Mouse (Mus musculus) forebrain, postnatal 0 days (tissue): ENCODE measurements around the gene Ryr2. TPM values are rescaled to one million over a fixed set of nuclear protein-coding genes. Genes with fewer than 3 reads are reported as not detected.

Source experiments
- ATAC-seq: fragments of 200-750 bp; cut with Nextera tagmentation; 2 replicates; pipeline ENCODE4 v1.8.0; 2017; ENCODE audit warnings: mild to moderate bottlenecking, moderate library complexity
- DNase-seq: peaks from one replicate; pipeline ENCODE4 v3.0.0-alpha.2; 2015
- H3K27ac ChIP-seq: fragments of 300-500 bp; sonication (generic); 2 replicates; pipeline ENCODE4 v1.5.1; 2014; ENCODE audit warnings: low read depth, mild to moderate bottlenecking, antibody characterized with exemption, low read length, moderate library complexity, mixed read lengths
- H3K27me3 ChIP-seq: fragments of 300-500 bp; sonication (generic); 2 replicates; pipeline ENCODE4 v1.6.1; 2014; ENCODE audit warnings: mild to moderate bottlenecking, low read length, mixed read lengths; ENCODE audit not compliant: insufficient read depth
- H3K36me3 ChIP-seq: fragments of 300-500 bp; sonication (generic); 2 replicates; pipeline ENCODE4 v1.6.1; 2014; ENCODE audit warnings: mild to moderate bottlenecking, moderate library complexity; ENCODE audit not compliant: insufficient read depth
- H3K4me1 ChIP-seq: fragments of 300-500 bp; sonication (generic); 2 replicates; pipeline ENCODE4 v1.6.1; 2014; ENCODE audit warnings: antibody characterized with exemption; ENCODE audit not compliant: insufficient read depth
- H3K4me2 ChIP-seq: fragments of 300-500 bp; sonication (generic); 2 replicates; pipeline ENCODE4 v1.6.1; 2014; ENCODE audit warnings: low read depth, mild to moderate bottlenecking, moderate library complexity
- H3K4me3 ChIP-seq: fragments of 300-500 bp; sonication (generic); 2 replicates; pipeline ENCODE4 v1.5.1; 2014; ENCODE audit warnings: low read depth, low read length, mixed read lengths
- H3K9ac ChIP-seq: fragments of 300-500 bp; sonication (generic); 2 replicates; pipeline ENCODE4 v1.6.1; 2014; ENCODE audit warnings: mild to moderate bottlenecking
- H3K9me3 ChIP-seq: fragments of 300-500 bp; sonication (generic); 2 replicates; pipeline ENCODE4 v1.6.1; 2016; ENCODE audit warnings: low read length
- CTCF ChIP-seq: sonication (generic); IDR thresholded peaks from 2 replicates; pipeline ENCODE4 v1.5.1; 2016; ENCODE audit warnings: antibody characterized with exemption, control low read depth, low read depth
- WGBS: fragments of 180-500 bp; shearing (Covaris S2); extraction: QIAGEN DNeasy Blood & Tissue Kit; methylation state at CpG from one replicate; pipeline ENCODE4 v1.1.7; 2014; 5-methylcytosine and 5-hydroxymethylcytosine counted together
- polyA plus RNA-seq: library from polyadenylated mRNA; unstranded; fragments of >200 nt; fragmentation: Nextera tagmentation; extraction: Ambion mirVana; gene quantifications from 2 replicates; pipeline ENCODE4 v1.2.1, GENCODE M21; 2015
- total RNA-seq: library from RNA; depleted of rRNA; stranded (reverse); fragments of >200 nt; gene quantifications from 2 replicates; pipeline ENCODE4 v1.2.3, GENCODE M21; 2014

Gene Ryr2
- total and polyA plus RNA-seq, 2 experiments from 2014 or later: 2.1 to 22.8 TPM

DNA sequence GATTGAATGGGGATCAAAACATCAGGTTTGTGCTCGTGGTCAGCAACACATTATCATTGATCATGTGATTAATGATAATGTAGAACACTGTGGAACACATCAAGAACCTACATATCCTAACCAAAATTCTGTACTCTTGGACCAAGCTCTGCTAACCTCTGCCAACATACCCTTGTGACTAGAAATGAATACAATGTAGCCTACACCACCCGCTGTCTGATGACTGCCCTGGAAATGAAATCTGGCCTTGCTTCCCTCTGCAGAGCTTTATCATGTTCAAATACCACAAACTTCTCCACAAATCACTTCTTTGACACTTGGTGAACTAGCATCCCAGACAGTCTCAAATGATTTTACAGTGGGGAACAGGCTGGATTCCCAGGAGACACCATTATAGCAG lies 128.4 kb downstream of the Ryr2 start:
- 85% methylated on average over 2 of the region's 2 CpGs for WGBS

DNA sequence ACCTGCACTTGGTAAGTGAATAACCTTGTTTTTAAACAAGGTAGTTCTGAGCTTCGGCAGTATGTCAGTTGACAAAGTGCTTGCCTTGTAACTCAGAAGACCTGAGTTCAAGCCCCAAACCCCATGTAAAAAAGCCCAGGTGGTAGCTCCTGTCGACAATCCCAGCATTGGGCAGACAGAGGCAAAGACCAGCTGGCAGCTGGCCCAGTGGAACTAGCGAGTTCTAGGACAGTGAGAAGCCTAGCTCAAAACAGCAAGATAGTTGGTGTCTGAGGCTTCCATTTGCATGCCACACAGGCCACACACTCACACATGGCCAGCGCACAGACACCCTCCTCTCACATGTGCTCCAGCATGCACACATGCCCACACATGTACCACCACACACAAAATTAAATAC lies 129.1 kb downstream of the Ryr2 start:
- TF ChIP-seq CTCF: no peak
- H3K9ac ChIP-seq: no peak overlapping the region
- no peak for ATAC-seq
- H3K27me3 ChIP-seq: no peaks in the 10 kb centered on the region
- no peak for DNase-seq
- no peak overlapping the region for H3K4me3 ChIP-seq
- H3K9me3 ChIP-seq: no peaks in the 10 kb centered on the region
- no peak overlapping the region for H3K4me2 ChIP-seq
- no peaks in the 10 kb centered on the region for H3K4me1 ChIP-seq
- no peaks in the 10 kb centered on the region for H3K36me3 ChIP-seq
- H3K27ac ChIP-seq: no peak overlapping the region
- 81% methylated on average over 4 of the region's 4 CpGs for WGBS

More for the DNA sequence above, 128.4 kb downstream of the Ryr2 start:
- Histone ChIP-seq H3K27ac (no peak overlapping the region), H3K9ac (no peak overlapping the region), H3K36me3 (no peaks in the 10 kb centered on the region), H3K9me3 (no peaks in the 10 kb centered on the region), H3K4me3 (no peak overlapping the region), H3K4me1 (no peaks in the 10 kb centered on the region), H3K4me2 (no peak overlapping the region), H3K27me3 (no peaks in the 10 kb centered on the region)
- ATAC-seq (no peak), DNase-seq (no peak)
- no peak for TF ChIP-seq CTCF

DNA sequence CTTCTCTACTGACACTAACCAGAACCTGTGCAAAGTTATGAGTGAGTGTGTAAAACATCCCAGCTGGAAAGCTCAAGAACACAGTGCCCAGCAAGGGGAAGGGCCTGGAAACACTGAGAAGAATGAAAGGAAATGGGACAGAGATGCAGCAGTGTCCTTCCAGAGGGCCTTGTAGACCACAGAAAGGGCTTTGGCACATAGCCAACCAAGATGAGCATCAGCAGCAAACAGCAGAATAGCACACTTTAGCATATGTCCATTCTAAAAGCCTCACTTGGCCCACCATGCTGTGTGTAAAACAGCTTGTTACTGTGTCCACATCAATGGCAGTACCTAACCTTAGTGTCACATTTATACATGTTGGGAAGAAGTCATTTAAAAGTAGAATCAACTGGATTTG lies 142.4 kb downstream of the Ryr2 start:
- H3K9me3 ChIP-seq: no peaks in the 10 kb centered on the region
- H3K4me1 ChIP-seq: no peaks in the 10 kb centered on the region
- ATAC-seq: no peak
- H3K4me2 ChIP-seq: no peak overlapping the region
- peak; percentile 10 for DNase-seq
- no peak for TF ChIP-seq CTCF
- H3K4me3 ChIP-seq: no peak overlapping the region
- no peak overlapping the region for H3K27ac ChIP-seq
- no peaks in the 10 kb centered on the region for H3K27me3 ChIP-seq
- no peaks in the 10 kb centered on the region for H3K36me3 ChIP-seq
- H3K9ac ChIP-seq: no peak overlapping the region

DNA sequence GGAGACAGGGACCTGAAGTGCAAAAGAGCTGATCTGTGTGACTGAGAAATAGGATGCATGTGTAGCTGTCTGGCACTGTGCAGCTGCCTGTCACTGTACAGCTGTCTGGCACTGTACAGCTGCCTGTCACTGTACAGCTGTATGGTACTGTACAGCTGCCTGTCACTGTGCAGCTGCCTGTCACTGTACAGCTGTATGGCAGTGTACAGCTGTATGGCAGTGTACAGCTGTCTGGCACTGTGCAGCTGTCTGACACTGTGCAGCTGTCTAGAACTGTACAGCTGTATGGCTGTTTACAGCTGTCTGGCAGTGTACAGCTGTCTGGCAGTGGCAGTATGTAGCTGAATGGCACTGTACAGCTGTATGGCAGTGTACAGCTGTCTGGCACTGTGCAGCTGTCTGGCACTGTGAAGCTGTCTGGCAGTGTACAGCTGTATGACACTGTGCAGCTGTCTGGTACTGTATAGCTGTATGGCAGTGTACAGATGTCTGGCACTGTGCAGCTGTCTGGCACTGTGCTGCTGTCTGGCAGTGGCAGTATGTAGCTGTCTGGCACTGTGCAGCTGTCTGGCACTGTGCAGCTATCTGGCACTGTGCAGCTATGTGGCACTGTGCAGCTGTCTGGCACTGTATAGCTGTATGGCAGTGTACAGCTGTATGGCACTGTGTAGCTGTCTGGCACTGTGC lies 147.1 kb downstream of the Ryr2 start:
- no peaks in the 10 kb centered on the region for H3K27me3 ChIP-seq
- H3K36me3 ChIP-seq: no peaks in the 10 kb centered on the region
- H3K4me1 ChIP-seq: no peaks in the 10 kb centered on the region
- DNase-seq (no peak), ATAC-seq (peak; percentile 56)
- H3K4me3 ChIP-seq: no peak overlapping the region
- H3K4me2 ChIP-seq: no peak overlapping the region
- H3K9ac ChIP-seq: no peak overlapping the region
- no peaks in the 10 kb centered on the region for H3K9me3 ChIP-seq
- H3K27ac ChIP-seq: no peak overlapping the region
- no peak for TF ChIP-seq CTCF

DNA sequence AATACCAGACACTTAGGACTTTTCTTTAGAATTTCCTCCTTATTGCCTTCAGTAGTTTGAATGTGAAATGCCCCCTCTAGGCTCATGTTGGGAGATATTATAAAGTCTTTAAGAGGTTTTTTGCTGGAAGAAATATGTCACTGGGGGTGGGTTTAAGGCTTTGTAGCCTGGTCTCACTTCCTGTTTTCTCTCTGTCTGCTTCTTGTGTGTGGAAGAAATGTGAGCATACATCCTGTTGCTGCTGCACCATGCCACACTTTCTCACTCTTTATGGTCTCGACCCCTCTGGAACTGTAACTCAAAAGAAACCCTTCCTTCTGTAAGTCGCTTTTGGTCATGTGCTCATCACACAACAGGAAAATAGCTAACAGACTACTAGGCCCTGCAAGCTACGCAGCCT lies 147.9 kb downstream of the Ryr2 start:
- no peak overlapping the region for H3K4me3 ChIP-seq
- no peaks in the 10 kb centered on the region for H3K9me3 ChIP-seq
- H3K9ac ChIP-seq: no peak overlapping the region
- 82% methylated on average over 3 of the region's 3 CpGs for WGBS
- H3K4me1 ChIP-seq: no peaks in the 10 kb centered on the region
- H3K27ac ChIP-seq: no peak overlapping the region
- no peak for TF ChIP-seq CTCF
- H3K36me3 ChIP-seq: no peaks in the 10 kb centered on the region
- no peaks in the 10 kb centered on the region for H3K27me3 ChIP-seq
- H3K4me2 ChIP-seq: no peak overlapping the region
- no peak for ATAC-seq
- DNase-seq: no peak

DNA sequence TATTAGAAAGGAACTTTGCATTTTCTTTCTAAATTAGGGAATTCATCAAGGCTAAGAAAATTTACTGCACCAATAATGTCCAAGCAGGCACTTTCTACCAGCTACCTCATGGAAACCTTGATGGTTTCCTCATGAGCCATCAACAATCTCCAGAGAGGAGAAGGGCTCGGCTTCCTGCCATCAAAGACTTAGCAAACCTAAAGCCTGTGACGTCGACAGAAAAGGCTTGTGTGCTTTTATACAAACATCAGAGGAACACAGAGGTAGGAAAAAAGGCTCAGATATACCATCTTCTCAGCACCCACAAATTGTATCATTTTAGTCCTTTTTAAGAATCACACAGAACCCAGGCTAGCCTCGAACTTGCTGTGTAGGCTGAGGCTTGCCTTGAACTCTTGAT lies 148.5 kb downstream of the Ryr2 start:
- no peaks in the 10 kb centered on the region for H3K4me1 ChIP-seq
- no peak overlapping the region for H3K4me2 ChIP-seq
- H3K9me3 ChIP-seq: no peaks in the 10 kb centered on the region
- no peaks in the 10 kb centered on the region for H3K36me3 ChIP-seq
- 85% methylated on average over 4 of the region's 4 CpGs for WGBS
- TF ChIP-seq CTCF: no peak
- H3K9ac ChIP-seq: no peak overlapping the region
- no peak for DNase-seq
- no peak for ATAC-seq
- H3K27me3 ChIP-seq: no peaks in the 10 kb centered on the region
- no peak overlapping the region for H3K4me3 ChIP-seq
- H3K27ac ChIP-seq: no peak overlapping the region

DNA sequence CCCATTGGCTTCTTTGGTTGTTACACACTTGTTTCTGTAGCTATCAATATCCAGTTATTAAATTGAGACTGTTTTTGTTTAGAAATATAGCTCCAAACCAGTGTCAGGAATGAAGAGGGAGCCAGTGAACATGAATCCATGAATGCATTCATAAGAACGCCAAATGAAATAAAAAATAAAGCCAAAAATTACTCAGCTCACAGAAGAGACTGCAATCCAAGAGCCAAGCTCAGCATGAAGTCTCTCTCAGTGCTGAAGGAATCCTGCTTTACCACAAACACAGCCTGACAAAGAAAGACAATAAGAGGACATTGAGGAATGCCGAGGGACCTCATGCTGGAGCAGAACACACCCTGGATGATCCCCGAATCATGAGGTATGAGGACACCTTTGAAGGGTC lies 154.8 kb downstream of the Ryr2 start:
- no peak for ATAC-seq
- no peak overlapping the region for H3K4me3 ChIP-seq
- no peaks in the 10 kb centered on the region for H3K4me1 ChIP-seq
- H3K27me3 ChIP-seq: no peaks in the 10 kb centered on the region
- WGBS: 70% methylated on average over 3 of the region's 3 CpGs
- no peaks in the 10 kb centered on the region for H3K36me3 ChIP-seq
- no peaks in the 10 kb centered on the region for H3K9me3 ChIP-seq
- DNase-seq: no peak
- H3K27ac ChIP-seq: no peak overlapping the region
- TF ChIP-seq CTCF: no peak
- H3K4me2 ChIP-seq: no peak overlapping the region
- H3K9ac ChIP-seq: no peak overlapping the region
